Mouse (Mus musculus): Measurements from ENCODE around the gene Arf6. TPM values are rescaled to one million over a fixed set of nuclear protein-coding genes. Genes with fewer than 3 reads are reported as not detected.
"Not testable (repeated sequence)": the region's sequence is repeated elsewhere in the genome, so short reads cannot be mapped to it uniquely, and the experiment has no call there.

Gene Arf6
- polyA plus RNA-seq, 1 experiment = 67.3 TPM

- WGBS = 6% methylated on average over 13 of the region's 13 CpGs
- H3K27ac ChIP-seq (ENCODE audit: insufficient read depth, low read length) = no peak overlapping the region
Observed at GRCm38 (mm10) chr12:69357300-69357646, 14.7 kb upstream of the Arf6 start.

GRCm38 (mm10) chr12:69360655-69360996 is 11.3 kb upstream of the Arf6 start:
- H3K27ac ChIP-seq (ENCODE audit: insufficient read depth, low read length) = no peak overlapping the region
- TF ChIP-seq POLR2A (IDR thresholded peaks at IDR 0.05; ENCODE audit: borderline replicate concordance, insufficient read depth, low read length) (no peak), CTCF (IDR thresholded peaks at IDR 0.05; ENCODE audit: borderline replicate concordance, insufficient read depth, low read depth, low read length) (peak; percentile 37; the same call in 1 of the 2 replicates)
- WGBS = 11% methylated on average over 5 of the region's 5 CpGs
- H3K27me3 ChIP-seq (ENCODE audit: control insufficient read depth, insufficient read depth, low read length) = no peaks in the 10 kb centered on the region
- H3K4me3 ChIP-seq (replicated peaks; ENCODE audit: insufficient read depth, low read depth, low read length) = no peak overlapping the region
- H3K4me1 ChIP-seq (ENCODE audit: control insufficient read depth, insufficient read depth, low read length) = peaks cover 4% of the 10 kb centered on the region; the same call in 1 of the 2 replicates
- DNase-seq = peak; percentile 68 to 78

More at GRCm38 (mm10) chr12:69357300-69357646, 14.7 kb upstream of the Arf6 start:
- no peak for TF ChIP-seq CTCF (IDR thresholded peaks at IDR 0.05; ENCODE audit: borderline replicate concordance, insufficient read depth, low read depth, low read length)
- no peak for TF ChIP-seq POLR2A (IDR thresholded peaks at IDR 0.05; ENCODE audit: borderline replicate concordance, insufficient read depth, low read length)
- H3K4me3 ChIP-seq (replicated peaks; ENCODE audit: insufficient read depth, low read depth, low read length) = peak overlapping the region; percentile 64
- peaks cover 3% of the 10 kb centered on the region; the same call in 1 of the 2 replicates for H3K4me1 ChIP-seq (ENCODE audit: control insufficient read depth, insufficient read depth, low read length)
- no peaks in the 10 kb centered on the region for H3K27me3 ChIP-seq (ENCODE audit: control insufficient read depth, insufficient read depth, low read length)
- no peak for DNase-seq

GRCm38 (mm10) chr12:69360997-69361899 is 10.7 kb upstream of the Arf6 start:
- Histone ChIP-seq H3K4me3 (replicated peaks; ENCODE audit: insufficient read depth, low read depth, low read length) (peak overlapping the region; percentile 78), H3K27ac (ENCODE audit: insufficient read depth, low read length) (peak overlapping the region; percentile 73; the same call in 1 of the 2 replicates)
- under 1% methylated on average over 43 of the region's 50 CpGs for WGBS
- TF ChIP-seq POLR2A (IDR thresholded peaks at IDR 0.05; ENCODE audit: borderline replicate concordance, insufficient read depth, low read length) = peak; percentile 82; the same call in 1 of the 2 replicates
- not testable (repeated sequence) for H3K27me3 ChIP-seq (ENCODE audit: control insufficient read depth, insufficient read depth, low read length); H3K4me1 ChIP-seq (ENCODE audit: control insufficient read depth, insufficient read depth, low read length)
- peak; percentile 99 to 100 for DNase-seq

GRCm38 (mm10) chr12:69361919-69362318 is 10.0 kb upstream of the Arf6 start:
- WGBS = 6% methylated on average over 10 of the region's 10 CpGs
- Histone ChIP-seq H3K27me3 (ENCODE audit: control insufficient read depth, insufficient read depth, low read length) (no peaks in the 10 kb centered on the region), H3K27ac (ENCODE audit: insufficient read depth, low read length) (peak overlapping the region; percentile 73; the same call in 1 of the 2 replicates), H3K4me1 (ENCODE audit: control insufficient read depth, insufficient read depth, low read length) (peaks cover 4% of the 10 kb centered on the region; the same call in 1 of the 2 replicates), H3K4me3 (replicated peaks; ENCODE audit: insufficient read depth, low read depth, low read length) (peak overlapping the region; percentile 78)
- DNase-seq = no peak
- no peak for TF ChIP-seq POLR2A (IDR thresholded peaks at IDR 0.05; ENCODE audit: borderline replicate concordance, insufficient read depth, low read length)

- Histone ChIP-seq H3K27me3 (ENCODE audit: control insufficient read depth, insufficient read depth, low read length) (no peaks in the 10 kb centered on the region), H3K4me1 (ENCODE audit: control insufficient read depth, insufficient read depth, low read length) (peaks cover 4% of the 10 kb centered on the region; the same call in 1 of the 2 replicates), H3K4me3 (replicated peaks; ENCODE audit: insufficient read depth, low read depth, low read length) (no peak overlapping the region), H3K27ac (ENCODE audit: insufficient read depth, low read length) (no peak overlapping the region)
- no peak for DNase-seq
- no peak for TF ChIP-seq CTCF (IDR thresholded peaks at IDR 0.05; ENCODE audit: borderline replicate concordance, insufficient read depth, low read depth, low read length)
- TF ChIP-seq POLR2A (IDR thresholded peaks at IDR 0.05; ENCODE audit: borderline replicate concordance, insufficient read depth, low read length) = no peak
- WGBS = 44% methylated on average over 4 of the region's 4 CpGs
Observed at GRCm38 (mm10) chr12:69362388-69362787, 9.6 kb upstream of the Arf6 start.

- H3K4me3 ChIP-seq (replicated peaks; ENCODE audit: insufficient read depth, low read depth, low read length); H3K4me1 ChIP-seq (ENCODE audit: control insufficient read depth, insufficient read depth, low read length); H3K27me3 ChIP-seq (ENCODE audit: control insufficient read depth, insufficient read depth, low read length); DNase-seq; H3K27ac ChIP-seq (ENCODE audit: insufficient read depth, low read length): not testable (repeated sequence)
- 96% methylated on average over 7 of the region's 7 CpGs for WGBS
Observed at GRCm38 (mm10) chr12:69363110-69363509, 8.8 kb upstream of the Arf6 start.

GRCm38 (mm10) chr12:69363899-69364762 is 7.8 kb upstream of the Arf6 start:
- TF ChIP-seq CTCF (IDR thresholded peaks at IDR 0.05; ENCODE audit: borderline replicate concordance, insufficient read depth, low read depth, low read length) (no peak), POLR2A (IDR thresholded peaks at IDR 0.05; ENCODE audit: borderline replicate concordance, insufficient read depth, low read length) (peak; percentile 61; the same call in 1 of the 2 replicates)
- H3K27ac ChIP-seq (ENCODE audit: insufficient read depth, low read length) = no peak overlapping the region; the same call in 1 of the 2 replicates
- 2% methylated on average over 32 of the region's 32 CpGs for WGBS
- peak overlapping the region; percentile 95 for H3K4me3 ChIP-seq (replicated peaks; ENCODE audit: insufficient read depth, low read depth, low read length)
- peaks cover 4% of the 10 kb centered on the region; the same call in 1 of the 2 replicates for H3K4me1 ChIP-seq (ENCODE audit: control insufficient read depth, insufficient read depth, low read length)
- peak; percentile 79 to 80 for DNase-seq
- H3K27me3 ChIP-seq (ENCODE audit: control insufficient read depth, insufficient read depth, low read length) = no peaks in the 10 kb centered on the region

Measured in cerebellum, adult 2 months (tissue).